Mouse (Mus musculus): ENCODE measurements around the gene Crkl.

DNA sequence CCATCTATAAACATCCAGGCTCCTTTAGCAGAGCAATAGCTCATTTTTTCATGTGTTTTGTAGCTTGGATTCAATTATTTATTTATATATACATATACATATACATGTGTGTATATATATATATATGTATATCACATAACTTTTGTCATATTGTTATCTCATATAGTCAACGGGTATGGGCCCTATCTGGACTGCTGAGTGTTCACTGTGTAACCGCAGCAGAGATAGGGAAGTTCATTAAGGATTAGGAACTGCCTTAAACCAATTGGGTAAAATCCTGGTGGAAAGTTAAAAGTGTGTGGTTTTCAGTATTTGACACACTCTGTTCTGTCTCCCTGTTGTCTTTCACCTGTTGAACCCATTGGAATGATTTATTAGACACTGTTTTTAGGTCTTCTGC is 29.7 kb downstream of the Crkl start:
- TF ChIP-seq CTCF (IDR thresholded peaks at IDR 0.05; ENCODE audit: low read depth, low read length) (no peak), POLR2A (IDR thresholded peaks at IDR 0.05; ENCODE audit: extremely low read depth, insufficient read depth, low read length) (no peak)
